Mouse (Mus musculus) lung, adult 18-20 months (tissue): ENCODE data around the gene Pcif1.
"Not testable (repeated sequence)": the region's sequence is repeated elsewhere in the genome, so short reads cannot be mapped to it uniquely, and the experiment has no call there.

ENCODE experiments used
- DNase-seq, 2 experiments: peaks; one replicate each; pipeline ENCODE4 v3.0.0; 2022; ENCODE audit warnings: mixed read lengths in 2 of 2

Pcif1 gene

DNA sequence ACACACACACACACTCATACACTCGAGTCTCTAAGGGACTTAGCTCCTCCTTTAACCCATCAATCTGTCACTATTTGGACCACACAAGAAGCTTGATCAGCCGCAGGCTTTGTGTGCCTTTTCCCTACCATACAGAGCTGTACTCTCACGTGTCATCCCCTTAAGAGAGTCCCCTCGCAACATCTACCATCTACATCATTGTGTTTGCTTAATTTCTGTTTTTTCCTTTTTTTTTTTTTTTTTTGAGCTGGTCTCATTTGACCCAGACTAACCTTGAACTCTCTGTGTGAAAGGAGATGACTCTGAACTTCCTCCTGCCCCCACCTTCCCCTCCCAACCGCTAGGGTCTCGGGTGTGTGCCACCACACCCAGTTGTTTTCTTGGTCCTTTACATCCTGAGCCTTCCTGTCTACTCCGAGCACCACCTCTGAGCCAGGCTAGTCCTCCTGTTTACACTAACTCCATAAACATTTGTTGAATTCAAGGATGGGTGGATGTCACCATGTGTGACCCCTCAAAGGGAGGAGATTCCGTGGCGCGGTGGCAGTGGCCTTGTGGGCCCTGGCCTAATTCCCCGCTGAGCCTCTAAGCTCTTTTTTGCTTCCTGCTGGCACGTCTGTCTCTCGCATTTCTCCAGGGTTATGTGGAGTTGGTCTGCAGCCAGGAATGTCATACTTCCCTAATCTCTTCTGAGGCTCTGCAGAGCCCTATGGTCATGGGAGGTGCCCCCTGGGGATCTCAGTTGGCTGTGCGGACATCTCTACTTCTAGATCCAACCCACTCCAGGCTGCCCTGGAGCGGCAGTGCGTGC, 12.2 kb upstream of the Pcif1 start:
- DNase-seq = peak; percentile 85 to 89

DNA sequence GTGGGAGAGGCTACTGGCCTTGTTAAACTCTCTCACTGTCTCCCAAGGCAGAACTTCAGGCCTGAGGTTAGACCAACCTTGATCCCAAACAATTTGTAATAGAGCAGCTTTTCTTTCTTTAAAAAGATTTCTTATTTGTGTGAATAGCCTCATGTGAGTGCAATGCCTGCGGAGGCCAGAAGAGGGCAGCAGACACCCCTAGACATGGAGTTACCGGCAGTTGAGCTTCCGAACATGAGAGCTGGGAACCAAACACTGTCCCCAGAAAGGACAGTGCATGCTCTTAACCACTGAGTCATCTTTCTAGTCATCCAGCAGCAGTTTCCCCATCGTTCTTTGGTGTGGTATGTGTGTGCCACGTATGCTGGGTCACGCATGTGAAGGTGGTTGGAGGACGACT, 11.5 kb upstream of the Pcif1 start:
- DNase-seq = no peak

DNA sequence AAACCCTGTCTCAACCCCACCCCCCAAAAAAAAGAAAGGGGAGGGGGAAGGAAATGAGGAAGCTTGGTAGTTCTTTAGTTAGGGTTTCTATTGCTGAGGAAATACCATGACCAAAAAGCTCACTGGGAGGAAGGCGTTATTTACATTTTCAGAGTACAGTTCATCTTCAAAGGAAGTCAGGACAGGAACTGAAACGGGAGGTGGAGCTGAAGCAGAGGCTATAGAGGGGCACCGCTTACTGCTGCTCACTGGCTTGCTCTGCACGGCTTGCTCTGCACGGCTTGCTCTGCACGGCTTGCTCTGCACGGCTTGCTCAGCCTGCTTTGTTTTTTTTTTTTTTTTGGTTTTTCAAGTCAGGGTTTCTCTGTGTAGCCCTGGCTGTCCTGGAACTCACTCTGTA, 10.6 kb upstream of the Pcif1 start:
- DNase-seq = peak in 1 of 2 experiments; percentile 53

DNA sequence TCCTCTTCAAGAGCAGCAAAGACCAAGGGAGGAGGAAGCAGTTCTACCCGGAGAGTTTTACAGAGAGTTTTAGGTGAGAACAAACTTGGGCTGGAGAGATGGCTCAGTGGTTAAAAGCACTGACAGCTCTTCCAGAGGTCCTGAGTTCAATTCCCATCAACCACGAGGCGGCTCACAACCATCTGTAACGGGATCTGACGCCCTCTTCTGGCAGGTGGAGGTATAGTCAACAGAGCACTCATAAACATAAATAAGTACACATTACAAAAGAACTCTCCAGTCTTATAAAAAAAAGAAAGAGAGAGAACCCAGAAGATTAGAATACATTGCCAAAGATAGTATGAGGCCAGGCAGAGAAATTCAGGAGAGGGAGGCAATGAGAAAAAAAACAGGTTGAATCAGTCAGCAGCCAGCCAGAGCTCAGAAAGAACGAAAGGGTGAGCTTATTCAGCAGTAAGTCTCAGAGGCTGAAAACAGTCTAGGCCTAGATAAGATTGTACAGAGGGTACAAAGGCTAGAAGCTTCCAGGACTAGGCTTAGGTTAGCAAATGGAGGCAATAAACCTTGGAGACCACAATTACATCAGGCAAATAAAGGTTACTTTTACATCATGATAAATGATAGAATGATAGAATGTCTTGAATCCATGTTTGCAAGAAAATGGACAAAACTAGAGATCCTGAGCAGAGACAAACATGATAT, 7.4 kb upstream of the Pcif1 start:
- no peak for DNase-seq

DNA sequence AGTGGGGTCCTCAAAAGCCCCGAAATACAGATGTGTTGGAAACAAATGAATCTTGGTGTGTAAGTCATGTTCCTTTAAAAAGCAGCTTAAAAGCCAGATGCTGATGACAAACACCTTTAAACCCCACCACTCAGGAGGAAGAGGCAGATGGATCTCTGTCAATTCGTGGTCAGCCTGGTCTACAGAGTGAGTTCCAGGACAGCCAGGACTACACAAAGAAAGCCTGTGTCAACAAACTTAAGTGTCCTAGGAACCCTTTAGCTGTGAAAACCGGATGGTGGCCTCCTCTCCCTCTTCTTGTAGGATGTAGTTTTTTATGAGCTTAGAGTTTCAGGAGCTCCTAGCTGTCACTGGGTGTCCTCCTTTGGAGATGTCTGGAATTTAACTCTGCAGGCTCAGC, 5.5 kb upstream of the Pcif1 start:
- no peak for DNase-seq

DNA sequence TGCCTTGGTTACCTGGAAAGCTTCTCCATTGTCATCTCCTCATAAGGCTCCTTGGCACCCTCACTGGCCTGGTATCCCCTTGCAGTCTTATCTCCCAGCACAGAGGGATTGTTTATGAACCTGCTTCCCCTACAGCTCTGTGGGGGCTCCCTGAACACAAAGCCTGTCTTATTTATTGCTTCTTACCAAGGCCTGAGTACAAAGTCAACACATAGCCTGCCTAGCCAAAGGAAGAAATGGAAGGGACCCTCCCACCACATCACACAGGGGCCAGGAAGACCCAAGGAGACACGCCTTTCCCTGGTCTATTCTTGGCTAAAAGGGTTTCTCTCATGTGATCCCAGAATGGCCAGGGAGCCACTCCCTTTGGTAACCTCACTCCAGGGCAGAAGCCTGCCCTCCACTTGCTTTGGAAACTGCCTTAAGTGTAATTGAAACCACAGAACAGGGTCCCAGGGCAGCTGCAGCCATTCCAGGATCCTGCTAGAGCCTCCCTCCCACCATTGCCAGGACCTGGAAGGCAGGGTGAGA, 4.8 kb upstream of the Pcif1 start:
- peak; percentile 74 to 83 for DNase-seq

DNA sequence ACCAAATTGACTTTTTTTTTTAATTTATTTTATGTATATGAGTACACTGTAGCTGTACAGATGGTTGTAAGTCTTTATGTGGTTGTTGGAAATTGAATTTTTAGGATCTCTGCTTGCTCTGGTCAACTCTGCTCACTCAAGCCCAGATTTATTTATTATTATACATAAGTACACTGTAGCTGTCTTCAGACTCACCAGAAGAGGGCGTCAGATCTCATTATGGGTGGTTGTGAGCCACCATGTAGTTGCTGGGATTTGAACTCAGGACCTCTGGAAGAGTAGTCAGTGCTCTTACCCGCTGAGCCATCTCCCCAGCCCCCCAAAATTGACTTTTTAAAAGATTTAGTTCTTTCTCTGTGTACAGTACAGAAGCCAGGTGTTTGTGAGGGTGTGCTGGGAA, 3.5 kb upstream of the Pcif1 start:
- not testable (repeated sequence) for DNase-seq

DNA sequence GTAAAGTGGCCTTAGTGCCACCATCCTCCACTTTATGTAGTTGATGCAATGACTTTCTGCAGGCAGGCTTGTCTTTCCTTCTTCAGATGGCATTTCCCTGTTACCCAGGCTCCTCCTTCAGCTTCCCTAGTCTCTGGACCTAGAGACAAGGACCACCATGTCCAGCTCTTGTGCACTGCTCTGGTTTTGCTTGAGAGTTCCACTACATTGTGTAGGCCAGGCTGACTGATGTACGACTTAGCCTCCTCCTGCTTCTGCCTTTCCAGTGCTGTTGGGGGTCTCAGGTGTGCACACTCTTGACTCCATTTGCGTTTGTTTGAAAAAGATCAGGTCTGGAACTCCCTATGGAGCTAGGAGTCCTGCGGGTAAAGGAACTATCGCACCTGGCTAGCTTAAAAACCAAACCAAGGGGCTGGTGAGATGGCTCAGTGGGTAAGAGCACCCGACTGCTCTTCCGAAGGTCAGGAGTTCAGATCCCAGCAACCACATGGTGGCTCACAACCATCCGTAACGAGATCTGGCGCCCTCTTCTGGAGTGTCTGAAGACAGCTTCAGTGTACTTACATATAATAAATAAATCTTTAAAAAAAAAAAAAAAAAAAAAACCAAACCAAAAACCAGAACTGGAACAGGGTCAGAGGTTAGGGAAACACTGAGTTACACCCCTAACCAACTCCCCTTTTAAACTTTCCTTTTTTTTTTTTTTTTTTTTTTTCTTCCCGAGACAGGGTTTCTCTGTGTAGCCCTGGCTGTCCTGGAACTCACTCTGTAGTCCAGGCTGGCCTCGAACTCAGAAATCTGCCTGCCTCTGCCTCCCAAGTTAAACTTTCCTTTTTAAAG, 1.5 kb upstream of the Pcif1 start:
- DNase-seq = not testable (repeated sequence)

DNA sequence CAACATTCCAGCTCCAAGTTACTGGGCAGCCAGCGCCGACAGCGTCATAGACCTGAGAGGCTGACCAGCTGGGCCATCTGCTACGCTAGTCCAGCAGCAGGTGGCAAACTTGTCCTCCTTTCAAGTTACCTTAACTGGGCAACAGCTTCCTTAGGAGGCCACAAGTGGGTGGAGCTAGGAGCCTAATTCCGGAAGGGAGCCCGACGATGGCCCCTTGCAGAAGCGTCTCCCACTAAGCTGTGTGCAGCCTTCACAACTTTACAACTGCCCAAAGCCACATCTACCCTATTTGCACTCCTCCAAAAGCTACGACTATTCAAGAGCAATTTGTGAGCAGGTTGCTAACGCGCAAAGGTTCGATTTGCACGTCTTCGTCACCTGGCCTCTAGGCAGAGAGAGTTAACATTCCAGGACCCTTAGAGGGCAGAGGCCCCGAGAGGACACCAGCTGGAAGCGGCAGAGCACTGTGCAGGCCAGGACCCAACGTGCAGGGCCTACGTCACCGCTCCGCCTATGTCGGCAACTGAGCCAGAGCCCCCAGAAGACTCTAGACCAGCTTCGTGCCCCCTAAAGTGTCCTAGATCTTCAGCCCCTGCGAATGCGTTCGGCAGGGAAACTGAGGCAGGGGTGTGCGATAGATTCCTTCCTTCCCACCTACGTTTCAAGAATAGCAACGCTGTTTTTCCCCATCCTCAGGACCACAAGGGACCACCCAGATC, 436 bp upstream of the Pcif1 start:
- DNase-seq = peak; percentile 81 to 86

DNA sequence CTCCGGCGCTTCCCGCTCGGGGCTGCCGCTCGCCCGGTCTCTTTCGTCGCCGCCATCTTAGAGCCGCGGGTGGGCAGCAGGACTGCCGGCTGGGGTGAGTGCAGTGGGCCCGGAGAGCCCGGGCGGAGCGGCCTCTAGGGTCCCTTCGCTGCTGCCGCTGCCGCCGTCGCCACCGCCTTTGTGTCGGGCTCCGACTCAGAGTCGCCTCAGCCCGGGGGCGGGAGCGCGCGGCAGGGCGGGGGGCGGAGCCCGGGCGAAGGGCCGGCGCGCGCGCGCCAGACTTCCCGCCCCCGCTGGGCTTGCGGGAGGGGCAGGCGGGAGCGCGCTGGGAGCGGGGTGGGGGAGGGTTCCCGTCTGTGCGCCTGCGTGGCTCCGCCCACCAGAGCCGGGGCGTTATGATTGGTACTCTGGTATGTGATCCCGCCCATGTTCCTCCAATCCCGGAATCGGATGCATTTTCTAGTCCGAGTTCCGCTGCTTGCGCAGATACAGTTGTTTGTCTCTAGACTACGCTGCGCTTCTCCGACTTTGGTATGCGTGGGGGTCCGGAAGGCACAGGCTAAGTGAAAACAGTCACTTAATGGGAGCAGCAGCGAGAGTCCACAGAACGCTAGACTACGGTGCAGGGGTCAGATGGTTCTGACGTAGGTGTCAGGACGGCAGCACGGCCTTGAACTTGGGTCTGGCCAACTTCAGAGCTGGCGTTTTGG, 619 bp downstream of the Pcif1 start:
- peak; percentile 93 to 95 for DNase-seq

DNA sequence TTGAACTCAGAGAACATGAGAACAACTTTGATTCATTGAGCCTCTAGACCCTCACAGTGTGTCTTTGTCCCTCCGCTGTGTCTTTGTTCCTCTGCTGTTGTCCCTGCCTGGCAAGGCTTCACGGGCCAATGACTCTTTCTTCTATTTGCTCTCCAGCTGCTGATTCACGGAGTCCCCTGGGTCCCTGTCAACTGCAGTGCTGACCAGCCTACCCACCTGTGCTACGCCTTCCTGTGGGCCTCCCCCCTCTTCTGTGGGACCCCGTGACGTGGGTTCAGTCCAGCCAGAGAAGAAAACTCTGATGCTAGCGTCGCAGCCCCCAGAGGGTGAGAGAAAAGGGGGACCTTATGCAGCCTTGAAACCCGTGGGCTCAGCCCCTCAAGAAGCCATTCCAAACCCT, 3.5 kb downstream of the Pcif1 start:
- no peak for DNase-seq

DNA sequence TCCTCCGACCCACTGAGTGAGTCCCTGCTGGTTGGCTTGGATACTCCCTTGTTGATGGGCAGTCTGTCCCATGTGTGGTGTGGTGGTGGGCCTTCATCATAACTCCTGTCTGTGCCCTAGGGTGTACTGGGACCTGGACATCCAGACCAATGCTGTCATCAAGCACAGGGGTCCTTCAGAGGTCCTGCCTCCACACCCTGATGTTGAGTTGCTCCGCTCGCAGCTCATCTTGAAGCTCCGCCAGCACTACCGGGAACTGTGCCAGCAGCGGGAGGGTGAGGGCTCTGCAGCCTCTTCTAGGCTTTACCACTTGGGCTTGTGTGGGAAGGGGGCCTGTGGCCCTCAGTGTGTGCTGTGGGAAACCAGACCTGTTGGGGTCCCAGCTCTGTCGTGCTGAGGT, 6.7 kb downstream of the Pcif1 start:
- peak; percentile 49 to 54 for DNase-seq

DNA sequence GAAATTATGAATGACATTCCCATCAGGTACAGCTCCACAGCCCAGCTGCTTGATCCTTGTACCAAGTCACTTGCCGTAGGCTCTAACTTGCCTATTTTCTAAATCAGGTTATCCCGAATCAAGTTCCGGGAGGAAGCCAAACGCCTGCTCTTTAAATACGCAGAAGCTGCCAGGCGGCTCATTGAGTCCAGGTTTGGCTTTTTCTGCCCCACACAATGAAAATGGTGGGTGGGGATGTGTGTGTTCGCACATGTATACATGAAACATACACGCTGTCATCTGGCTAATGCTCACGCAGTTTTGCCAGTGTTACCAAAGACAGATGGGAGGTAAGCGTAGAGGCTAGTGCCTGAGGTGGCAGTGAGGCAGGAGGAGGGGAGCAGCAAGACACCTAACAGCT, 7.5 kb downstream of the Pcif1 start:
- DNase-seq = no peak

DNA sequence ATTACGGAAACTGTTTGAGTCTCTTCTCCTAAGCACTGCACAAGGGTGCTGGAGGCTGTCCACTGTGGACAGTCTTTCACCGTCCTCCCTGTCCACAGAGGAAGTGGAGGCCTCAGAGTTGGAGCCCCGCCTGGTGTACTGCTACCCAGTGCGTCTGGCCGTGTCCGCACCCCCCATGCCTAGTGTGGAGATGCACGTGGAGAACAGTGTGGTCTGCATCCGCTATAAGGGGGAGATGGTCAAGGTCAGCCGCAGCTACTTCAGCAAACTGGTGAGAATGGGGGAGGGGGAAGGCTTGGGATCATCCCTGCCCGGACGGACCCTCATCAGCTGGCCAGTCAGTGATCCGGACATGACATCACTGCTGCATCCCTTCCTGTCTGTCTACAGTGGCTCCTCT, 9.9 kb downstream of the Pcif1 start:
- no peak for DNase-seq

DNA sequence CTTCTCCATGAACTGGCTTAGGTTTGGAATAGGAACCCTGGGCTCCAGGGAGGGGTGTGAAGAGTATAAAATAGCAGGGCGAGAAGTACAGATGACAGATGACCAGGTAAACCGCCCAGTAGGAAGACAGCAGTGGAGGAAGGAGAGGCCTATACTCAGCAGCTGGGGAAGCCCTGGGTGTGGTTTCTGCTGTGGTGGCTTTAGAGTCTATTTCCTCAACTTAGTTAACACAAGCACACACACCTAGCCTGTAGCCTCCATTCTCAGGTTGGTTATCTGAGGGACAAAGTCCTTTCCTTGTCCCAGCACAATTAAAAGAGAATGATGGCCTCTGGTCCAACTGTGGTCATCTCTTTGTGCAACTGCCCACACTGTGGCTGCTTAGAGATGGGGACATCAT, 10.9 kb downstream of the Pcif1 start:
- DNase-seq = no peak

DNA sequence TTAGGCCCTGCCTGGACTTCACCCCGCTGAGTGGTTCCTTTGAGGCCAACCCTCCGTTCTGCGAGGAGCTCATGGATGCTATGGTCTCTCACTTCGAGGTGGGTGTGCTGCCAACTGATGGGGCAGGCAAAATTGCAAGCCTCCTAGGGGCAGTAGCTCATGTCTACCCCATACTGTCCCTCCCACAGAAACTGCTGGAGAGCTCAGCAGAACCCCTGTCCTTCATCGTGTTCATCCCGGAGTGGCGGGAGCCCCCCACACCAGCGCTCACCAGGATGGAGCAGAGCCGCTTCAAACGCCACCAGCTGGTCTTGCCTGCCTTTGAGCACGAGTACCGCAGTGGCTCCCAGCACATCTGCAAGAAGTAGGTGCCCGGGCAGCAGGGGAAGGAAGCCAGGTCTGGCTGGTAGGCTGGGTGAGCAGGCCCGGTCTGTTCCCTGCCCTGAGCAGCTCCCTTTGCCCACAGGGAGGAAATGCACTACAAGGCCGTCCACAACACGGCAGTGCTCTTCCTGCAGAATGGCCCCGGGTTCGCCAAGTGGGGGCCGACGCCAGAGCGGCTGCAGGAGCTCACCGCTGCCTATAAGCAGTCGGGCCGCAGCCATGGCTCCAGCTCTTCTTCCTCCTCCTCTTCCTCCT, 11.4 kb downstream of the Pcif1 start:
- DNase-seq = no peak

DNA sequence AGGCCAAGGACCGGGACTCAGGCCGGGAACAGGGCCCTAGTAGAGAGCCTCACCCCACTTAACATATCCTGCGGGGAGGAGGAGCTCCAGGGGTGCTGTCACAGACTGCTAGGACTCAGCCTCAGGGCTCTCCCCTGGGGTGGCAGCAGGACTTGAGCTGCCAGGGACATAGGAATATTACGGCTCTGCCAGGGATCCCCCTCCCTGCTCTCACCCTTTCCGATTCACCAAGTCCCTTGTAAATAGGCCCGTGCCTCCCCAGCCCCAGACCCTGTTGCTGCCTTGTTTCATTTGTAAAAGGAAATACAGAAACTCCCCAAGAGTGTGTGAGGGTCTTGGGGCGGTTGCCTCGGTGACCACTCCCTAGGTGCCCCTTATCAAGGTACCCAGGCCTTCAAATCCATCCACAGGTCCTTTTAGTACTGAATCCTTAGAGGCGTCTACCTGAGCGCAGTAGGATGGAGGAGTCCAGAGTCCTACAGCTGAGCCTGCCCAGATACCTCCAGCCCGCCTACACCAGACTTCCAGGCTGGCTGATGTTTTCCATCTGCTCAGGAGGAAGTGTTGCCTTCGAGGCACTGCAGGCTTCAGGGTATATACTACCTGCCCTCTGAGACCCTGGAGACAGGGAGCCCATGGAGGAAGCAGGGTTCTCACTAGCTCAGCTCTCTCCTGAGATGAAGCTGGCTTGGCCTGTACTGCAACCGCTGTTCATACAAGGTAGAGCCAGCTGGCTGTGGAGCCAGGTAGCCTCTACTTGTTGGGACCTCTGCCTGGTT, 12.1 kb downstream of the Pcif1 start:
- no peak for DNase-seq

DNA sequence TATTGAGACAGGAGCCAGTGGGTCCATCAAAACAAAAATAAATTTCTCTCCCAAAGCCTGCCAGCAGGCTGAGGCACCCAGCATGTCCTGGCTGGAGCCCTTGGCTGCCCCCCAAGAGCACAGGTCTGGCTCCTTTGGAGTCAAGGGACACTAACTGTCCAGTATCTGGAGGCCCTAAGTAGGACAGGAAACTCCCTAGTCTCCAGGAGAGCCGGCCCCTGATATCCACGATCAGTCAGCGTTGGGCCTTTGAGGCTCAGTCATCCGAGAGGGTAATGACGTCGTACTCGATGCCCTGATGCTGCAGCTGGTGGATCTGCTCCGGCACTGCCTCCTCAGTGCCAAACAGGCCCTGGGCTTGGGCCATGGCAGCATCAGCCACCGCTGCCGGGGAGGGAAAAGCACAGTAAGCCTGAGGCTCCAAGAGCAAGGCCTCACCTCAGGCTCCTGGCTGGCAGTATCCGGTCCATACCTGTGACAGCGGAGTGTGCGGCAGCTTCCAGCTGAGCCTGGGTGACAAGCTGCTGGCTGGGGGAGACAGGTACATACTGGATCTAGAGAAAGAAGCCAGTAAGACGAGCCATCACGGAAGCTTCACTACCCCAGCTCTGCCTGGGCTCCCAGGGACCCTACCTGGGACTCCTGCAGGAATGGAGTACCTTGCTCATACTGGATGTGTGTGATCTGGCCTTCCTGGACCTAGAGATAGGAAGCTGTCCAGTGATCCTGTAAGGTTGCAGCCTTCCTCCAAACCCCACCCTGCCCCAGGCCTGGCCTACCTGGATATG, 13.0 kb downstream of the Pcif1 start:
- no peak for DNase-seq

DNA sequence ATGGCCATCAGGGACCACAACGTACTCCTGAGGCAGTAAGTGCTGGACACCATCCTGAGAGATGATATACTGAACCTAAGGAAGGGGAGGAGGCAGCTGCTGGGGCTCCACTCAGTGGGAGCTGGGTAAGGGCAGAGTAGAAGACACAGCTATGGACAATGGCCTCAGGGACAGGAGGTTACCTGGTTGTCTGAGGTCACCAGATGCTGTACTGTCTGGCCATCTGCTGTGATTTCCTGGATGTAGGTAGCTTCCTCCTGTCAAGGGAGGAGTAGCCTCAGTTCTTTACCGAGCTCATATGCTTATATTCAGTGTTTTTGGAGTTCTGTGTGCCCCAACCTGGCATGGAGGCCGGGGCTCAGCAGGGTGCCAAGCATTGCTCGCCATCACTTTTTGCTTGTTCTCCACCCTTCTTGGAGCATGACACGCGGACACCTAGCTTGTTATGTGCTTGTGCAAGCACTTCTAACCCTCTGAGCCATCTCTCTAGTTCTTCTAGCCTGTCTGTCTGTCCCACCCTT, 13.7 kb downstream of the Pcif1 start:
- DNase-seq = no peak
